Mouse (Mus musculus) embryo, embryonic 11.5 days (tissue): ENCODE measurements at regions not wholly inside any gene's neighbourhood (a gene's known extent, or its start where the extent isn't known, plus 50 kb on each side); places are given as distances from the start of the nearest gene placed in this dataset.
"Not testable (repeated sequence)": the region's sequence is repeated elsewhere in the genome, so short reads cannot be mapped to it uniquely, and the experiment has no call there.

Experiments
- DNase-seq: peaks from one replicate; pipeline ENCODE4 v3.0.0-alpha.2; 2012; ENCODE audit warnings: low read depth, low spot score

GRCm38 (mm10) chr16:21102033-21102432 lies 51.8 kb downstream of the Teddm3 start:
- not testable (repeated sequence) for DNase-seq

GRCm38 (mm10) chr16:21100126-21100525 lies 53.7 kb downstream of the Teddm3 start:
- not testable (repeated sequence) for DNase-seq

DNA sequence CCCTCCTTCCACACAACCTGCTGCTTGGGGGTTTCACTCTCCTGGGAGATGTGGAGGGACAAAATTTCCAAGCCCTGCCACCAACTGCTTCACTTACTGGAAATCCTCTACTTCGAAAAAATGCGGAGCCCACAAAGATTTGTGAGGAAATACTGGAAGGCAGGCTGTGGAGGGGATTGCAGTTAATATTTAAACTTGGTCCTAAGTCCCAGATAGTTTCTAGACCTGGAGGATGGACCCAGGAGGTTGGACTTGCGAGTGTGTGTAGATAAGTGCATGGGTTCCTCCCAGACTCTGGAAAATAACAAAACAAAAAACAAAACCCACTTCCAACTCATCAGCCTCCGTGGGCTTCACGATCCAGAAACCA lies 79.0 kb downstream of the Teddm3 start:
- no peak for DNase-seq

DNA sequence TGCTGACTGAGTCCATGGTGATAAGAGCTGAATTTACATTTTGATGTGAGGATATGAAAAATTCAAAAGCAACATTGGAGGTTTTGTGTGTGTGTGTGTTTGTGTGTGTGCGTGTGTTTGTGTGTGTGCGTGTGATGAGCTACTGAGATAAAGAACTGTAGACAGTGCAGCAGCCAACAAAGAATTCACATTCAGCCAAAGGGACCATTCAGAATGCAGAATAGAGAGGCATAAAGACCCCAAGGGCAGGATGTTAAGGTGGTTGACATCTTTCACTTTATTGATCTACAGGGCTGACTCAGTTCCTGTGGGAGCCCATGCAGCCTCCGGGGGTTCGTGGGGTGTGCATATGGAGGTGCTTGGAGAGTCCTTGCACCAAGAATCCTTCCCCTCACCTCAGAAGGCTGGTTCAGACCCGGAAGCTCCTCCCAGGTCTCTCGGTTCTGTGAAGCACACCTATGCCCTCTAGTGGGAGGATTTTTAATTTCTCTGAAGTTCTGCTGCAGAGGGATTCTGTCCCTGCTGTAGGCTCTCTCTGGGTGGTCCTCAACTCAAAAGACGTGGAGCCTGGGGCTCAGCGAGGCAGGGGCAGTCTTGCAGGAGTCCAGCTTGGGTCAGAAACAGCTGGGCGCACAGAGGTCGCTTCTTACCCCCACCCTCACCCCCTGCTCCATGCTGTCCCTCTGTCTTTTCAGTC lies 79.6 kb downstream of the Teddm3 start:
- not testable (repeated sequence) for DNase-seq

DNA sequence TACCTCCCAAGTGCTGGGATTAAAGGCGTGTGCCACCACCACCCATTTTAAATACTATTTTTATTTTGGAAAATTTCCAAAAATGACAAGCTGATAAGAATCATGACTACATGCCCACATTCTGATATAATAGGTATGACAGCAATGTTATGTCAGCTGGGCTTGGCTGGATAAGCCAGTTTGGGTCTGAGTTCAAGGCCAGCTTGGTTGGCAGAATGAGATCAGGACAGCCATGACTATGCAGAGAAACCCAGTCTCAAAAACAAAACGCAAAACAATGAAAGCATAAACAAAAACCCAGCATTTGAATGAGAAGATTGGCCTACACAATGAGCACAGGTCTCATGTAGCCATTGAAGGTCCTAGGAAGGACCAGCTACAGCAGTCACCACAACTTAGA lies 93.6 kb downstream of the Teddm3 start:
- no peak for DNase-seq

- no peak for DNase-seq
These were observed 99.0 kb downstream of the Teddm3 start for GRCm38 (mm10) chr16:21054772-21055171.

DNA sequence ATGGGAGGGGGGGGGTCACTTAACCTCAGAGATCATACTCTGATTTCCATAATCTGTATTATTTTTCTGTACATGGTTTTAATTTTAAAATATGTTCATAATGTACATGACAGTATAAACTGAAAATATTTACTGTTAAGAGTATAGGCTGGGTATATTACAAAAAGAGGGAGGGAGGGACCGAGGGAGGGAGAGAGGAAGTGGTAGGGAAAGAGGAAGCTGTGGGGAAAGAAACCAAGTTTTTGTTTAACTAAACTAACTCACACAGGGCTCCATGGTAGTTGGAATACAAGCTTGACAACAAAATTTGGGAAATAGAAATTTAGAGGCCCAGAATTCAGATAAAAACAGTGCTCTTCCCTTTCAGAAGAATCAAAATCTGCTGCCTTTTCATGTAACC lies 131.7 kb downstream of the Teddm3 start:
- DNase-seq: not testable (repeated sequence)

- no peak for DNase-seq
These were observed 148.9 kb downstream of the Teddm3 start for GRCm38 (mm10) chr16:21004871-21005270.

DNA sequence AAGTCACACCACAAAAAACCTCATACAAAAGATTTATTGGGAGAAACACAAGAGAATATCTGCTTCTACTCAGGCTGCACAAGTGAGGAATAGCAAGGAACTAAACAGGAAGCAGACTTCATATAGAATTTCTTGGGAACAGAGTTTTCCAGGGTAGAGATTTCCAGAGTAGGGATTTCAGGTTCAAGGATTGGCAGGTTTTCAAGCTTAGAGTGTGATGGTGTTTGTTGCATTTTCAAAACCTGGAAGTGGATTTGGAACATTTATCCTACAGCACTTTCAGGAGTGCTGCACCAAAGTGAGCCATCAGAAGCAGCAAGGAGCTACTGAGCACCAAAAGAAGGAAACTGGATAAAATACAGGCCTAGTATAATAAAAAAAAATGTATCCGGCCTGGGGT lies 152.7 kb downstream of the Teddm3 start:
- DNase-seq: no peak

DNA sequence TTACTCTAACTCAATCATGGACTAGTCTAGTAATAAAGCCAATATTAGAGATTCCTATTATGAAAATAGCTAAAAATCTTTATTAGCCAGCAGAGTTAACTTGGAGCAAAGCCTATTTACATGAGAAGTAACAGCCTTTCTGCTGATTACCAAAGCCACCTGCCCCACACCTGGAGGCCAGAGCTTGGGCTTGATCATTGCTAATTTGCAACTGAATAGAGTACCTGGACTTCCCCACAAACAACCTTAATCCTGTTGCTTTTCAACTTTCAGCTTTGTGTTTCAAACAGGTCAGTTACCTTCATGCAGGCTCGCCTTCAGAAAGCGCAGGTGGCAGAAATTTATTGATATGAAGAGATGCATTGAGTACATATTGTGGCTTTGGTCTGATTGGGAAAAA lies 163.3 kb downstream of the Teddm3 start:
- no peak for DNase-seq

GRCm38 (mm10) chr16:20975406-20975805 lies 178.4 kb downstream of the Teddm3 start:
- no peak for DNase-seq

- no peak for DNase-seq
These were observed 181.4 kb downstream of the Teddm3 start for GRCm38 (mm10) chr16:20972442-20972841.

DNA sequence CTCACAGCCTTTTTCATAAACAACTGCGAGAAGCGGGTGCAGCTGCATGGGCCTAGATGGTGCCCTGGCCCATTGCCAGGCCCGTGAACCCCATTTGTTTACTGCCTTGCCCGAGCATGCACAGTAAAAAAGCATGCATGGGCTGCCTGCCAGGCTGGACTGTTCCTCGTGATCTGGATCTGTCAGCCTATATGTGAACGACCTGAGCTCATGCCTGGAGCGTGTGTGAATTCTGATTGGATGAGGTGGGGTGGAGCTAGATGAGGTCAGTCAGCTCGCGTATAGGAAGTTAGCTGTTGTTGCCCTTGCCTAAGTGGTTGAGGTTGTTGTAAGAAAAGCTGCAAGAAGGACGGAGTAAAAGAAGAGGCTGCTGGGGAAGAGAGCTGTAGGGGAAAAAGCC lies 194.9 kb downstream of the Teddm3 start:
- DNase-seq: no peak

GRCm38 (mm10) chr16:20936722-20937121 lies 202.4 kb upstream of the Thpo start:
- peak; percentile 7 for DNase-seq

- not testable (repeated sequence) for DNase-seq
These were observed 200.5 kb upstream of the Thpo start for GRCm38 (mm10) chr16:20934846-20935245.

DNA sequence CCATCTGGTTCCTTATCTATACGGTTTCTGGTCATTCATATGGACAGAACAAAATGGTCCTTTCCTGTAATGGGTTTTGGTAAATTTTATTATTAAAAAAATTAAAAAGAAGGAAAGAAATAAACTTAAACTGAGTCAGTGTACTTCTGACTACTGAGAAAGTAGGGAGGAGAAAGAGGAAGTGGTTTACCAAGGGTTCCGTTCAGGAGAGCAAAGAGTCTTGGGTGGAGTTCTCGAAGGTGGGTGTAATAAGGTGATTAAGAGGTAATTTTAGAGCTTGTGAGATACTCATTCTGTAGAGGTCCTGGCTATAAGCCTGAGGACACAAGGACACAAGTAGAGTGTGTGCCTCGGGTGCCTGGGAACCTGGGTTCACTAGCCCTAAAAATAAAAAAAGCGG lies 195.7 kb upstream of the Thpo start:
- not testable (repeated sequence) for DNase-seq

GRCm38 (mm10) chr16:20925776-20926175 lies 191.5 kb upstream of the Thpo start:
- not testable (repeated sequence) for DNase-seq

DNA sequence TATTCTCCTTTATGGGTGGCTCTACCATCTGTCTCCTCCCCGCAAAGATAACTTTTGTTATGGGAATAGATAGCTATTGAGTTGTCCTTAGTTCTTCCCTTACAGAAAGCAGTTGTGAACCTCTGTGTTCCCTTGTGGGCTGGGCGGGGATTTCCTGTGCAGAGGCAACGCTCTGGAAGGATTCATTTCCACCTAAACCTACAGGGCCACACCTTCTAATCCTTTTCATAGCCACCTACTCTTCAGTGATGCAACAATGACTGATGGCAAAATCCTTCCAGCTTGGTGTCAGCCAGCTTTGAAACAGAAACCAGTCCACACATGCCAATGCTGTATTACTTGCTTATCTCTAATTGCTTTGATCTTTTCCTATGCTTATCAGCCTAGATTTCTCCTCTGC lies 176.6 kb upstream of the Thpo start:
- DNase-seq: not testable (repeated sequence)

- DNase-seq: not testable (repeated sequence)
These were observed 174.4 kb upstream of the Thpo start for GRCm38 (mm10) chr16:20908467-20909351.

- DNase-seq: peak; percentile 7
These were observed 161.4 kb upstream of the Thpo start for GRCm38 (mm10) chr16:20895734-20896133.

DNA sequence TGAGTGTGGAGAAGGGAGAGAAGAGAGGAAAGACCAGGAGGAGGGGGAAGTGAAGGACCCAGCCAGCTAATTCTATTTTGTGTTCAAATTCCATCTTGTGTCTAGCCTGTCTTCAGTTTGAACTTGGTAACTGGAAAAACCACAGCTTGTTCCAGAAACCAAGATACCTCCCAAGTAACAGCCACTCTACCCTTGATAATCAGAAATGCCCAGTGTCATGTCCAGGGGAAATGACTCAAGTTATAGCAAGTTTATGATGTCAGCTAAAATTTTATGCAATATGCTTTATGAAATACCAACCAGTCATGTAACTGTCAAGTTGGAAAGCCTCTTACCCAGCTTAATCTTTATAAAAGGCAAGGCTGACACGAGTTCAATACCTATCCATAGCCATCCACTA lies 137.4 kb upstream of the Thpo start:
- no peak for DNase-seq

GRCm38 (mm10) chr16:20866771-20867170 lies 132.5 kb upstream of the Thpo start:
- no peak for DNase-seq

- no peak for DNase-seq
These were observed 126.9 kb upstream of the Thpo start for GRCm38 (mm10) chr16:20861256-20861655.
